Mouse (Mus musculus) T-helper 17 cell (primary cell): ENCODE results near the gene Paqr5.

Experiments
- in situ Hi-C, 2 experiments: fragments of 300-600 bp; cut with MboI, MseI; formaldehyde crosslinking; loops; 1 replicate in 1 of 2; 2 replicates in 1 of 2; pipeline ENCODE4 v1.15.1; 2025; ENCODE audit warnings: high pct_unique_total_duplicates in 2 of 2

The Paqr5 gene

DNA sequence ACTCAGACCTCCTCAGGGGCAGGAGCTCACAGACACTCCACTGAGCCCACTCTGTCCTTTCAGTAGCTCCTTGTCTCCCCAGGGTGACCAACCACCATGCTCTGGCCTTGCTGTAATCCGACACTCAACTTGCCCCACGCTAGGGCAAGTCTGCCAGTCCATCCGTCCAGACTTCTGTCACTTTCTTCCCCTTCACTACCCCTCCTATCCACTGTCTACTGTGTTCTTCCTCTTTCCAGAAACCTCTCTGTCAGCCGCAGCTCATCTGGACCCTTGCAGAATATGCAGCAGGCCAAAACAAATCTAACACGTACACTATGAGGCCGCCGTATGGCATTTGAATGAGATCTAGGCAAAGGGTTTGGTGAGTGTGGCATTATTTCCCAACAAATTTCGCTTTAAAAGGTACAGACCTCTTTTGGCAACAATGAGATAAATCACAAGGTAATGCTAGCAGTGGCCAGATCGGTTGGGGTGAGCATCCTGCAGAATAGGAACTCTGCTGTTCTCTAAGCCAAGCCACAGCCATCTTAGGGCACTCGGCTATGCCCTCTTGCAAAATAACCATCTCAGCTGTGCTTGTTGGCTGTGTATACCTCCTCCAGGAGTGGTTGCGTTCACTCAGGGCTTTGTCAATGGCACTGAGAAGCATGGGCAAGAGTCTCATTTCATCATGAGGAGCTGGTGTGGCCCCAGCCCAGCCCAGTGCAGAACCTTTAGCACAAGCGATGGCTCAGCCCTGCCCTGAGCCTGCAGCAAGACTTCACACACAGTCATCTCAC lies 13.1 kb downstream of the Paqr5 start:
- in situ Hi-C loops, result no loop called here

DNA sequence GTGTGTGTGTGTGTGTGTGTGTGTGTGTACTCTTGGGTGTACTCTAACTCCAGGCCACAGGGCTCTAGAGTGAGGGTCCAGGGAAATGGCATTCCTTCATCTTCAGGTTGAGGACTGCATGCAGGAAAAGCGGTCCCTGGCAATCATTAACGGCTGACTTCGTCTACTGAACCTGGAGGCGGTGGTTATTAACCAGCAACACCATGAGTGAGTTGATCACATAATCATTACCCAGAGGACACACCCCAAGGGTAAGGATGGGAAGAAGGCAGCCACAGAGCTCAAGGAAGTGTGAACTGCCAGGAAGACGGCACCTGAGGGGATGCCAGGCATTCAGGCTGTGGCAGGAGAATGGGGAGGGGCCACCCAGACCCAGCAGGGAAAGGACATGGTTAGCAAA lies 18.3 kb downstream of the Paqr5 start:
- in situ Hi-C loops, result no loop called here

DNA sequence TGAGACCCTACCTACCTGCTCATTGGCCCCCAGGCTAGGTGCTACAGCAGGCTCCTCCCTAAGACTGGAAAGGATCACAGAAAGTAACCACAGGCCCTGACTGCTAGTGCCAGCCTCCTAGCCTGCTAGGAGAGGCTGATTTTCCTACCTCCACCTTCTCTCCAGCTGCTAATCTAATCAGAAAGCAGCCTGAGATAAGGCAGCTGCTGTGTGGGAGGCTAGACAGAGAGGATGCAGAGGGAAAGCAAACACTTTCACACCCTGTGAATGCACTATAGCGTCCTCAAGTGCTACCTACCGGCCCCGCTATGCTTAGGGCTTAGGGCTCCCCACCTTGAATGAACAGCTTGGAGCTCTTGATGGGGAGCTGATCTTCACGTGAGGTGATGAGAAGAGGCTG lies 19.6 kb downstream of the Paqr5 start:
- in situ Hi-C loops, result no loop called here

DNA sequence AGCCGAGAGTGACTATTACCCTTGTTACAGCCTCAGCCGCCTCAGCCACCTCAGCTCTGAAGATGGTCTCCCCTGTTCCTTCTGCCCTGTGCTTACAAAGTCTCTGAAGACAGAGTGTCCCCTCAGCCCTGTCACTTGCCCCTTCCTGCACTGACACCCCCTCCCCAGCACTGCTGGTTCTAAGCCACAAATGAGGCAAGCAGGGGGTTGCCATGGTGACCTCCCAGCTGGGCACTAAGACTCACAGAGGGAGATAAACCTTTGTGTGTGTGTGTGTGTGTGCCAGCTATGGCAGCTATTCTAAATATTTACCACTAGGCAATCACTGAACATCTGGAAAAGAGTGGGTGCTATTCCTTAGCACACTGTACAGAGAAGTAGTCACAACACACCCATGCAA lies 23.0 kb downstream of the Paqr5 start:
- in situ Hi-C loops, result no loop called here

DNA sequence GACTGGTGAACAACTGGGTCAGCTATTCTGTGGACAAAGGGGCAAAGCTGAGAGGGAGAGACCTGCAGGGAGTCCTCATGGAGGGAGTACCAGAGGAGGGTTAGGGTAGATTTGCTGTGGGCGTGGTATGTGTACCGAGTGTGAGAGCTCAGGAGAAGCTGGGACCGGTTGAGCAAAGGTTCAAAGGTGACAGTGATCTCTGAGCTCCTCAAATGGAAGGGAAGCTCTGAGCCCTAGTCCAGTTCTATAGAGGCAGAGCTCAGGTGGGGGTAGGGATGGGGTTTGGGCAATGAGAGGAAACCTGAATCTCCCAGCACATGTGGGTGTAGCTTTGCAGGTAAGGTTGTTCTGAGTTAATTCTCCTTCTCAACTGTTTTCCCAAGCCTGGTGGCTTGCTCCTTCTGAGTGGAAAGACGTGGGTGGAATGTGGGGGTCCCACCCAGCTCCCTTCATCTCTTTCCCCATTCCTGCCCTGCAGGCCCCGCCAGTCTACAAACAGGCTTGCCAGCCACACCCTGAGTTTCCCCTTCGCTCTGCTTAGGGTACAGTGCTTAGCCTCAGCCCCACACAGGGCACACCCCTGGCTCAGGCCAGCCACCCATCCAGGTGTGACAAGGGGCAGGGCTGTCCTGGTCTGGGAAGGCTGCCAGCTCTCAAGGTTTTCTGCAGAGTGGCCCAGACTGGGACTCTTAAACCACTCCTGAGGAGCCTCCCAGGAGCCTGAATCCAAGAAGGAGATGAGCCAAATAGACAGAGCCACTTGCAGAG lies 26.8 kb downstream of the Paqr5 start:
- in situ Hi-C loops, result no loop called here

DNA sequence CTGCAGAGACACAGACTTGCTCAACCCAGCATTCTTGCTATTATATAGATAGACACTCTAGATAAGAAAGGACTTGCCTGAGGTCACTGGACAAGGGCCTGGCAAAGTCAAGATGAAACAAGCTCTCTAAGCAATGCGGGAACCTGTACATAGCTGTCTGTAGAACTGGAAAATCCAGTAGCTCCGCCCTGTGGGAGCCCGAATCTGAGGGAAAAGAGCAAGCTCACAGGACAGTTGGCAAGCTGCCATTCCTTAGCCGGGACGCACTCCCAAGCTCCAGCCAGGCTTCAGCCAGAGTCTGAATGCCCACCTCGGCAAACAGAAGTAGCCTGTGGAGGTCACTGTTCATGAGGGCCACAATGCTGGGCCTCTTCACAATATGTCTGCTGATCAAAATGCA lies 28.8 kb downstream of the Paqr5 start:
- in situ Hi-C loops, result no loop called here

DNA sequence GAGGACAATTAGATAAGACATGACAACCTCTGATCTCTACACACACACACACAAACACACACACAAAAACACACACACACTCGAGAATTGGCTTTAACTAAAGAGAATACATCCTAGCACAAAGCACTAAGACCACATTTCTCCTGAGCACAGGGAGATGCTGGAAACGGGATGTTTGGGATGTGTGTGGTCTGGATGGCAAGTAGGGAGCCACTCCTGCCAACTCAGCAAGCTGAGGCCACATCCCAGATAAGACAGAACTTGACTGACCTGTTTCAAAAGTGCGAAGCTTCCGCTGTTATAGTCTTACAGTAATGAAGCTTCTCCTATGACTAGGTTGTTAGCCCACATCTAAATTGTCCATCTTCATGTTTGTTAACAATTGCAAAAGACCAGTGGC lies 35.5 kb downstream of the Paqr5 start:
- in situ Hi-C loops, result no loop called here

DNA sequence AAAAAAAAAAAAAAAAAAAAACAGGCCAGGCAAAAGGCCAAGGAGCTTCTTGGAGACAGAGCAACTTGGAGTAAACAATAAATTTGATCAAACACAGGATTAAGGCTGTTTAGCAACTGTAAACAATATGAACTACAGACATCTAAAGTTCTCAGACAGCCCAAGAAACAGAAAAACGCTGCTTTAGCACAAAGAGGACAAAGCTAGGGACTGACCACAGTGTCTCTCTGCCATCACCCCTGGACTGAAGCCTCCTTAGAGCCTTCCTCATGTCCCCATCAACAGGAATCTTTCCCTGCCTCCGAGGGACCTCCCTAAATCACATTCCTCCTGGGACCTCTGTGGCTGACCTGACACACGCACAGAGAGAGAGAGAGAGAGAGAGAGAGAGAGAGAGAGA lies 35.9 kb downstream of the Paqr5 start:
- in situ Hi-C loops, result no loop called here

DNA sequence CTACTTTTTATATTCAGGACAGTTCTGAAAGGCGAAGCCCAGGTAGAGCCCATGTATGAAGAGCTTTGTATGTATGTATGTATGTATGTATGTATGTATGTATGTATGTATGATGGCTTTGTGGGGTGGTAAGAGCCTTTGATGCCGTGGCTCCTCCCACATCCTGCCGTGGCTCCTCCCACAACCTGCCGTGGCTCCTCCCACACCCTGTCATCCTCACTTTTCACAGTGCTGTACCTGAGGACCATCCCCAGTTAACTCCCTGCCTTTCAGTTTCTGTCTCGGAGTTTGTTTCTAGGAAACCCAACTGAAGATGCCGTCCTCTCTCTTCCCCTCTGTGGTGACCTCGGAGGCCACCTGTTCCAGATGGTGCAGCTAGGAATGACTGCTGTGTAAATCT lies 40.6 kb downstream of the Paqr5 start:
- in situ Hi-C loops, result no loop called here

DNA sequence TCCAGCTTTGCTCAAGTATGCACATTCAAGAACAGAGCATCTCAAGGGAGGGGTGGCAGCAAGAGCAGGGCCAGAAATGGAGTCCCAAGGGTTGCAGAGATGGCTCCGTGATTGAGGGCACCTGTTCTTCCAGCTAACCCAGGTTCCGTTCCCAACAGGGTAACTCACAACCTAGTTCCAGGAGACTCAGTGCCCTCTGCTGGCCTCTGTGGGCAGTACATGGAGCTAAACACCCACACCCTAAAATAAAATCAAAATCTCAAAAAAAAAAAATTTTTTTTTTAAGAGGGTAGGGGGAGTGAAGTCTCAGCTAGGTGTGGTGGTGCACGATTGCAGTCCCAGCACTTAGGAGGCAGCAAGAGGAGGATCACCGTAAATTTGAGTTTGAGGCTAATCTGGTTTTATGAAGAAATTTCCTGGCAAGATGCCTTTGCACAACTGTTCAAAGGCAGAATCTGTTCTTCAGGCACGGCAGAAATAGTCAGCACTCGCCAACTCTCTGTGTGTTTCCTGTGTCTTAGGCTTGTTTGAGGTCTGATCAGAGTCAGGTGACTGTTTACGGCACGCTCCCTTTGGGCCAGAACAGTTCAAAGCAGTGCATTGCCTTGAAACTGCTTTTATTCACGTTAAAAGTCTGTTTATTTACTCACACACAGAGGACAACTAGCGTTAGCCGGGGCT lies 41.3 kb downstream of the Paqr5 start:
- in situ Hi-C loops, result no loop called here

DNA sequence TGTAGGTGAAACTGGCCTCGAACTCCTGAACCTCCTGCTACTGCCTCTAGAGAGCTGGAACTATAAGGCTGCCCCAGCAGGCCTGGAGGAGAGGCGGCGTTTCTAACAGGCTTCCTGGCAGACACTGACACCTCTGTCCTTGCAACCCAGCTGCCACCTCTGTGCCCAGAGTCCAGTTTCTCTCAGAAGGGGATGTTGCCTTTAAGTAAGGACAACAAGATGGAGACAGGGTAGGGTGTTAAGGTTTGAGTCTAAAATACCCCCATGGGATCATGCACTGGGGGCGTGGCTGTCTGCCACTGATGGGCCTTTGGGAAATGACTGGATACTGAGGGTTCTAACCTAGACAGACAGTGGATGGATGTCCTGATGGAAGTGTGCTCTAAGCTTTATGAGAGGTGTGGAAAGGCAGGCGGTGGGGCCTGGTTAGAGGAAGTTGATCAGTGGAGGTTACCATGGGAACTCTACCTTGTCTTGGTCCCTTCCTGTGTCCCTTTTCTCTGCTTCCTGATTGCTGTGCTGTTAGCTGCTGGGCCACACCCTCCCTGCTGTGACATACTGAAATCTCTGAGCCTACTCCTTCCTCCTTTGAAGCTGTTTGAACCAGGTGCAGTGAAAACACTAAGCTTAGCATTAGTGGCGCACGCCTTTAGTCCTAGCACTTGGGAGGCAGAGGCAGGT lies 43.6 kb downstream of the Paqr5 start:
- in situ Hi-C loops, result no loop called here

DNA sequence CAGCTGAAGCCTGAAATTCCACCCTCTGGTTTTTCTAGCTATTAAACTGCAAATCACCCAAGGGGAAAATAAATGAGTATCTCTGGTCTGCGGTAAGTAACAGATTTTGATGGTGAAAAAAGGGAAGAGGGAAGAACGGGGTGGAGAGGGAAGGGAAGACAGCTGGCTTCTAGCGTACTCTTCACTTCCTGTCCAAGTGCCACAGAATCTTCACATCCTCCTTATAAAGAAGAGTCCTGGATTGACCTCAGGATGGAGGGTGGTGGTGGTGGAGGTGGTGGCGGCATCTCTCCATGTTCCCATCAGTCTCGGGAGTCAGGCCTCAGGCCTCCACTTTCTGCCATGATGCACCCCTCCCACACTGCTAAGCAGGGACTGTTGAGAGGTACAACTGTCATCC lies 44.8 kb downstream of the Paqr5 start:
- in situ Hi-C loops, result no loop called here

DNA sequence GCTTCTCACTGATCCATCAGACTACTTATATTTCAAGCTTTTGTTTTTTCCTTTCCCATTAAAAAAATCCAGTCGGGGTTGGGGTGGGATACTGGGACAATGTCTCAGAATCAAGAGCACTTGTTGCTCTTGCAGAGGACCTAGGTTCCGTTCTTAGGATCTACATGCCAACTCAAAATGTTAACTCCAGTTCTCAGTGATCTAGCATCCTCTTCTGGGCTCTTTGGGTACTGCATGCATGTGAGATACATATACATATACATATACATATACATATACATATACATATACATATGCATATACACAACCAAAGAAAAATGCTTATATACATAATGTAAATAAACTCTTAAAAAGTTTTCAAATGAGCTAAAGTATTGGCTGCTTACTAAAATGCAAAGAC lies 46.7 kb downstream of the Paqr5 start:
- in situ Hi-C loops, result loop anchor here in 1 of 2 experiments (5.0 kb wide), 1 partner anchor 73 kb away; no protein-coding TSS in a partner anchor

DNA sequence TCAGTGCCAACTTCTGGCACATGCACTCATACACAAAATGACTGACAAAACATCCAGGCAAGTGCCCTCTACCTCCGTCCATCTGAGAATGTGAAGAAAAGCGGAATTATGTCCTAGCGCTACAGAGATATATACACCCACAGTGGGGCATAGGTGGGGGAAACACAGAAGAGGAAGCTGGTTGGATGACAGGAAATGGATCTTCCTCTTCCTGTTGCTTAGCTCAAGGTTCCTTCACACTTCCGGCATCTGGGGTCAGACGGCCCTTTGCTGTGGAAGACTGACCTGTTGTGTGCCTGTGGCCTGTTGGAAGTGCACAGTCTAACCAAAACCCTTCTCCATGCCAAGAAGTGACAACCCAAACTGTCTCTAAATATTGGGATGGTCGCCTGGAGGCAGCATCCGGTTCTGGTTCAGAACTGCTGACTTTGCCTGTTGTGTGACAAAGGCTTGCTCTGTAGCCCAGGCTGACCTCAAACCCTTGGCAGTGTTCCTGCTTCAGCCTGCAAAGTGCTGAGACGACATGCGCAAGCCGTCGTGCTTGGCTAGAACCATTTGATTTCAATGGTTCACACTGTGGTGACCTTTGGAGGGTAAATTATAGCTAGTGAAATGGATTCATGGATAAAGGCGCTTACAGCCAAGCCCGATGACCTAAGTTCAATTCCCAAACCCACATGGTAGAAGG lies 49.3 kb downstream of the Paqr5 start:
- in situ Hi-C loops, result loop anchor here in 1 of 2 experiments (5.0 kb wide), 1 partner anchor 70 kb away; no protein-coding TSS in a partner anchor

DNA sequence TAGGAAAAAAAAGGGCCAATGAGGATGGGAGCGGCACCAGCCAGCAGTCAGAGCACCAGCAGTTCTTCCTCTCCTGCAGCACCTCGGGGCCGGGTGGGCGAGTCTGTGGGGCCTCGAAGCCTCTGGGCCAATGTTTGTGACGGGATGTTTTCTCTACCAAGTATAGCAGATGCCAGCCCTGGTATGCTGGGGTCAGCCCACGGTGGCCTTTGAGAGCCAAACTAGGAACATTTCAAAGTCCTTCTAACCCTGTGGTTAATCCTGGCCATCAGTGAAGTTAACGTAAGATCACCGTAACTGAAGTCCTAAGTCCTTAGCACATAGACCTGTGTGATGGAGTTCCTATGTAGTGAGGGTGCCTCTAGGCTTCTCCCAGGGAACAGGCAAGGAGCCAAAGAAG lies 54.6 kb downstream of the Paqr5 start:
- in situ Hi-C loops, result no loop called here

DNA sequence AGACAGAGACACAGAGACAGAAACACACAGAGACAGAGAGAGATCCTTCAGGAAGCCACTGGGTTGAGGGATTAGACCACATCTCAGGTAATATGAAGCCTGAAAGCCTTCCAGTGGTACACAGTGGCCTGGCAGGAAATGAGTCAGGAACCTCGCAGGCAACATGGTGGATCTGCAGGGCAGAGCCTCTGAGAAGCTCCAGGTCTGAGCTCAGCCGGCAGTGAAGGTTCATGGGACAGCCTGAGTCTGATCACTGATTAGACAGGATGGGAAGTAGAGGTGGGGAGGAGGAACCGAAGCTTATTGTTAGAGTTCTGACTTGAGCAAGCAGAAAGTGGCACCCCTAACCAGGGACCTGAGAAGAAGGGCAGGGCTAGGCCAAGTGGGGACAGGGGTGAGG lies 55.6 kb downstream of the Paqr5 start:
- in situ Hi-C loops, result no loop called here

DNA sequence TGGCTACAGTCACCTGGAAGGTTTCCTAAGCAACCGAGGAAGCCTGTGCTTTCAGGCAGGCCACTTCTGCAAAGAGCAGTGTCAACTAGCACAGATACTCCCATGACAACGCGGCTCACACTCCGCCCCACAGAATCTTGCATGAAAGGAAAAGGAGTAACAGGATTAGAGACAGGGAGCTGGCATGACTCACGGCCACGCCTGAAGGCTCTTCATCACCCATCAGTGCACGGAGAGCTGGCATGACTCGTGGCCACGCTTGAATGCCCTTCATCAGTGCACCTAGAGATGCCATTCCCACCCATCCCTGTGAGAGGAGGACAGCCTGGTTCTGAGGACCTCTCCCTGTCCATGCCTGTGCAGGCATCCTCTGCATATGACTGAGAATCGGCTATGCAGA lies 59.3 kb downstream of the Paqr5 start:
- in situ Hi-C loops, result loop anchor here in 1 of 2 experiments (5.0 kb wide), 1 partner anchor 280 kb away; no protein-coding TSS in a partner anchor

DNA sequence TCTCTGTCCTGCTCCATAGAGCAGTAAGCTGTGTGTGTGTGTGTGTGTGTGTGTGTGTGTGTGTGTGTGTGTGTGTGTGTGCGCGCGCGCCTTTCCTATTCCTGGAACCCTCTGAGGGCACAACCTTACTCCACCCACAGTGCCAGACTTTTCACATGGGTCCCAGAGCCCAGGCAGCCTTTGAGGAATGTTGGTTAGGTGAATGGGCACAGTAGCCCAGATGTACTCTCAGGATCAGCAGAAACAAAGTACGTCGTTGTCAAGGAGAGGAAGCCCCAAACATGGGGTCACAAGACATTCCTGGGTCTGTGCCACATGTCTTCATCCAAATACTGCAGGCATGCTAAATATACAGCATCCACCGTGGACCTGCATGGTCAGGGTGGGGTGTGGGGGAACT lies 60.7 kb downstream of the Paqr5 start:
- in situ Hi-C loops, result loop anchor here in 1 of 2 experiments (5.0 kb wide), 1 partner anchor 281 kb away; no protein-coding TSS in a partner anchor

DNA sequence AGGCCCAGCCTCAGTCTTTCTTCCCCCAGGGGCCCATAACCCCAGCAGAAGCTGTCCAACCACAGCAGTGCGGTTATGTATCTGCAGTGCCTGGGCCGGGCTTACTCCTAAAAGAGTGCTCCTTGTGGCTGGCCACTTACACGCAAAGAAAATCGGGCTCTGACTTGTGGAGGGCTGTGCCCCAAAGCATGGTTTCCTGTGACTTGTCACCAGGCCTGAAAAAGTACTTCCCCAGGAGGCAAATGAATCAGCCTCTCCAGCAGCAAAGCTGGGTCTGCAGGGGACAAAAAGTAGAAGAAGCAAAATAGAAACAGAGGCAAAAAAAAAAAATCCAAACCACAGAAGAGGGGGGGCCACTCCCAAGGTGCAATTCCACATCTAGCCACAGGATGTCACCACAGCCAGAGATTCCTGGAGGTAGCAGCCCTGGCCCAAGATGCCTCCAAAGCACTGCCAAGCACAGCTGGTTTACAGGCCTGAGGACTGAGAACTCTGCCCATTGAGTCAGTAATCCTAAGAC lies 61.2 kb downstream of the Paqr5 start:
- in situ Hi-C loops, result loop anchor here in 1 of 2 experiments (5.0 kb wide), 1 partner anchor 282 kb away; no protein-coding TSS in a partner anchor

DNA sequence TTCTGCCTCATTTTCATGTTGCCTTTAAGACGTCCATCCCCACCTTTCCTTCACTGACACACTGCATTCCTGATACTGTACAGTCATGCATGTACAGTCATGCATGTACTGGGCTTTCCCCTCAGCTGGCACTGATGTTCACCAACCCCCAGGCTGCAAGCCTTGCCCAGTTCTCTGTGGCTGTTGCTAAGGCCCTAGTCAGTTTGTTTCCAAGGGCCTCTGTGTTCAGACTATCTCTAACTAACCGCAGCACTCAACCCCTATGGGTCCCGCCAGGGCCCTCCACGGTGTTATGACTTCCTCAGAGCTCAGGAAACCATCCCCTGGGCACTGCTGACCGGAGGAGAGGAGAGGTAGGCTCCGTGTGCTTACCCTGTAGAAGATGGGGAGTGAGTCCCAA lies 63.3 kb downstream of the Paqr5 start:
- in situ Hi-C loops, result no loop called here

DNA sequence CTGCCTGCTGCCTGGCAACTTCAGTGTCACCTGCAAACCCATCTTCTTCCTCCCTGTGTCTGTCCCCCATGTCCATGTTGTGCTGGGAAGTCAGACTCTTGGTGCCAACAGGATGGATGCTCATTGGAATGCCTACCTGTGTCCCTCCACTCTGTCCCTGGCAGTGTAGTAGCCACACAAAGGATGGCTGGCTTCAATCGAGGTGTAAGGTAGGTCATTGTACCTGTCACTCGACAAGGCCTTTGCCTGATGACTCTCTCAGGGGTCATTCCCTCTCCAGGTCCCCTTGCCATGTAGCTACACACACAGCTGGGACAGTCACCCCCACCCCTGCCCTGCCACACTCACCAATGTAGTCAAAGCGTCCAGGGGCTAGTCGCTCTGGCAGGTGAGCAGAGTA lies 65.5 kb downstream of the Paqr5 start:
- in situ Hi-C loops, result no loop called here
